Mouse (Mus musculus) adrenal gland, adult 2 months (tissue): ENCODE data around the gene Grin2a. TPM values are rescaled to one million over a fixed set of nuclear protein-coding genes. Genes with fewer than 3 reads are reported as not detected.
A peak's percentile ranks its signal among the peaks of the same experiment; 100 is the strongest.

Experiments
- DNase-seq: peaks from one replicate; pipeline ENCODE4 v3.0.0; 2021
- polyA plus RNA-seq: library from polyadenylated mRNA; depleted of rRNA; stranded (reverse); fragments of >200 nt; gene quantifications from 2 replicates; pipeline ENCODE4 v1.2.3, GENCODE M21; 2012
- total RNA-seq, 2 experiments: library from RNA; stranded (reverse); gene quantifications; 2 replicates each; pipeline ENCODE4 v1.2.3; 2021

Grin2a gene
- total and polyA plus RNA-seq, 3 experiments: 0.55 to 1.2 (median 0.56) TPM

- no peak for DNase-seq
Measured at GRCm38 (mm10) chr16:9624346-9624745, 371.0 kb downstream of the Grin2a start.

GRCm38 (mm10) chr16:9618206-9618605, 377.2 kb downstream of the Grin2a start:
- DNase-seq: no peak

GRCm38 (mm10) chr16:9617215-9617614, 378.1 kb downstream of the Grin2a start:
- DNase-seq: no peak

- no peak for DNase-seq
Measured at GRCm38 (mm10) chr16:9616807-9617206, 378.6 kb downstream of the Grin2a start.

GRCm38 (mm10) chr16:9612596-9612995, 382.8 kb downstream of the Grin2a start:
- DNase-seq: peak; percentile 75

GRCm38 (mm10) chr16:9607432-9607831, 387.9 kb downstream of the Grin2a start:
- DNase-seq: peak; percentile 16

- DNase-seq: no peak
Measured at GRCm38 (mm10) chr16:9603983-9604382, 391.4 kb downstream of the Grin2a start.

GRCm38 (mm10) chr16:9602579-9602978, 392.8 kb downstream of the Grin2a start:
- no peak for DNase-seq

- DNase-seq: no peak
Measured at GRCm38 (mm10) chr16:9589176-9589575, 406.2 kb downstream of the Grin2a start.

GRCm38 (mm10) chr16:9588431-9588830, 406.9 kb downstream of the Grin2a start:
- peak; percentile 5 for DNase-seq

GRCm38 (mm10) chr16:9583981-9584380, 411.4 kb downstream of the Grin2a start:
- DNase-seq: no peak

GRCm38 (mm10) chr16:9571793-9572192, 423.6 kb downstream of the Grin2a start:
- DNase-seq: no peak

GRCm38 (mm10) chr16:9567286-9567685, 428.1 kb downstream of the Grin2a start:
- no peak for DNase-seq

- DNase-seq: no peak
Measured at GRCm38 (mm10) chr16:9561816-9562215, 433.5 kb downstream of the Grin2a start.

GRCm38 (mm10) chr16:9535196-9535595, 460.2 kb downstream of the Grin2a start:
- DNase-seq: peak; percentile 71

- peak; percentile 6 for DNase-seq
Measured at GRCm38 (mm10) chr16:9533564-9534332, 461.6 kb downstream of the Grin2a start.

- no peak for DNase-seq
Measured at GRCm38 (mm10) chr16:9532843-9533532, 462.4 kb downstream of the Grin2a start.

GRCm38 (mm10) chr16:9527214-9527613, 468.1 kb downstream of the Grin2a start:
- DNase-seq: no peak

- DNase-seq: no peak
Measured at GRCm38 (mm10) chr16:9523314-9523713, 472.0 kb downstream of the Grin2a start.
